Mouse (Mus musculus): ENCODE results near the gene Spo11. TPM values are rescaled to one million over a fixed set of nuclear protein-coding genes. Genes with fewer than 3 reads are reported as not detected.

Gene Spo11
- total RNA-seq, 2 experiments from 2014 or later = 0.29 TPM; not detected in 1

- no peak for DNase-seq (ENCODE audit: low spot score in 2 of 2)
- Histone ChIP-seq H3K4me3 (no peak overlapping the region), H3K27ac (no peak overlapping the region)
- no peak for TF ChIP-seq CTCF (conservative IDR thresholded peaks at IDR 0.05)
These were observed 12.3 kb upstream of the Spo11 start for GRCm38 (mm10) chr2:172965249-172965648.

- TF ChIP-seq CTCF (conservative IDR thresholded peaks at IDR 0.05) = no peak
- Histone ChIP-seq H3K4me3 (no peak overlapping the region), H3K27ac (no peak overlapping the region)
- DNase-seq (ENCODE audit: low spot score in 2 of 2) = no peak
These were observed 11.0 kb upstream of the Spo11 start for GRCm38 (mm10) chr2:172966480-172966879.

GRCm38 (mm10) chr2:172971865-172972264 lies 5.6 kb upstream of the Spo11 start:
- H3K4me3 ChIP-seq = no peak overlapping the region

GRCm38 (mm10) chr2:172973806-172974565 lies 3.5 kb upstream of the Spo11 start:
- no peak overlapping the region for H3K4me3 ChIP-seq
- no peak for DNase-seq (ENCODE audit: low spot score in 2 of 2)
- no peak for TF ChIP-seq CTCF (conservative IDR thresholded peaks at IDR 0.05)
- H3K27ac ChIP-seq = no peak overlapping the region

More at GRCm38 (mm10) chr2:172971865-172972264, 5.6 kb upstream of the Spo11 start:
- DNase-seq (ENCODE audit: low spot score in 2 of 2) = no peak
- no peak for TF ChIP-seq CTCF (conservative IDR thresholded peaks at IDR 0.05)
- no peak overlapping the region for H3K27ac ChIP-seq

GRCm38 (mm10) chr2:172974701-172975100 lies 2.8 kb upstream of the Spo11 start:
- Histone ChIP-seq H3K4me3 (no peak overlapping the region), H3K27ac (no peak overlapping the region)
- no peak for TF ChIP-seq CTCF (conservative IDR thresholded peaks at IDR 0.05)
- no peak for DNase-seq (ENCODE audit: low spot score in 2 of 2)

- H3K4me3 ChIP-seq = no peak overlapping the region
- DNase-seq (ENCODE audit: low spot score in 2 of 2) = no peak
- H3K27ac ChIP-seq = no peak overlapping the region
- no peak for TF ChIP-seq CTCF (conservative IDR thresholded peaks at IDR 0.05)
These were observed 2.3 kb upstream of the Spo11 start for GRCm38 (mm10) chr2:172975159-172975558.

- DNase-seq (ENCODE audit: low spot score in 2 of 2) = no peak
- Histone ChIP-seq H3K4me3 (no peak overlapping the region), H3K27ac (no peak overlapping the region)
- no peak for TF ChIP-seq CTCF (conservative IDR thresholded peaks at IDR 0.05)
These were observed 750 bp upstream of the Spo11 start for GRCm38 (mm10) chr2:172976661-172977238.

- no peak for DNase-seq (ENCODE audit: low spot score in 2 of 2)
- TF ChIP-seq CTCF (conservative IDR thresholded peaks at IDR 0.05) = no peak
- no peak overlapping the region for H3K4me3 ChIP-seq
- no peak overlapping the region for H3K27ac ChIP-seq
These were observed 682 bp downstream of the Spo11 start for GRCm38 (mm10) chr2:172978131-172978633.

- peak; percentile 23 for TF ChIP-seq CTCF (conservative IDR thresholded peaks at IDR 0.05)
- Histone ChIP-seq H3K4me3 (no peak overlapping the region), H3K27ac (no peak overlapping the region)
- DNase-seq (ENCODE audit: low spot score in 2 of 2) = no peak
These were observed 2.3 kb downstream of the Spo11 start for GRCm38 (mm10) chr2:172979666-172980345.

GRCm38 (mm10) chr2:172982776-172983561 lies 5.5 kb downstream of the Spo11 start:
- H3K27ac ChIP-seq = no peak overlapping the region
- no peak for DNase-seq (ENCODE audit: low spot score in 2 of 2)
- peak; percentile 73 for TF ChIP-seq CTCF (conservative IDR thresholded peaks at IDR 0.05)

GRCm38 (mm10) chr2:172990161-172990560 lies 12.7 kb downstream of the Spo11 start:
- Histone ChIP-seq H3K4me3 (no peak overlapping the region), H3K27ac (no peak overlapping the region)
- no peak for TF ChIP-seq CTCF (conservative IDR thresholded peaks at IDR 0.05)
- DNase-seq (ENCODE audit: low spot score in 2 of 2) = no peak

More at GRCm38 (mm10) chr2:172982776-172983561, 5.5 kb downstream of the Spo11 start:
- H3K4me3 ChIP-seq = no peak overlapping the region

- DNase-seq (ENCODE audit: low spot score in 2 of 2) = peak; percentile 63 to 80
- TF ChIP-seq CTCF (conservative IDR thresholded peaks at IDR 0.05) = peak; percentile 96
- no peak overlapping the region for H3K4me3 ChIP-seq
- no peak overlapping the region for H3K27ac ChIP-seq
These were observed 18.7 kb downstream of the Spo11 start for GRCm38 (mm10) chr2:172996207-172996606.
